Mouse (Mus musculus) heart, postnatal 4 days (tissue): ENCODE measurements at regions not wholly inside any gene's neighbourhood (a gene's known extent, or its start where the extent isn't known, plus 50 kb on each side); places are given as distances from the start of the nearest gene placed in this dataset.

Experiments
- DNase-seq: peaks from one replicate; pipeline ENCODE4 v3.0.0; 2021

- no peak for DNase-seq
Observed at GRCm38 (mm10) chr12:13164791-13165190, 84.2 kb downstream of the Ddx1 start.

DNA sequence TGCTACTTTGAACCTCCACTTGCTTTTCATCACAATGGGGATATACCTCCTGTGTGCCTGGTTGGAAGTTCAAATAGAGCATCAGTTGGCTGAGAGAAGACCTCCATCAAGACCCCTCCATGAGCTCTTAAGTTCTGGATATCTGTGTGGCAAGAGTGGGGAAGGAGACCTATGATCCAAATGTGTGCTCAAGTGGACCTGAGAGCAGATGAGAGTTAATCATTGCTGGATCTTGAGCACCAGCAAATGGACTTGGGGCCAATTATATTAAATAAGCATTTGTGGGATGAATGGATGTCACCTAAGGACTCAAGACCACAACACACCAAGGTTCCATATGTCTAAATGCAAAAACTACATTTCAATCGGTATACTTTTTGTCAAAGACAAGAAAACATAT is 88.0 kb downstream of the Ddx1 start:
- DNase-seq, result no peak

- DNase-seq, result no peak
Observed at GRCm38 (mm10) chr12:13159346-13160055, 89.5 kb downstream of the Ddx1 start.

GRCm38 (mm10) chr12:13157666-13158381 is 91.2 kb downstream of the Ddx1 start:
- no peak for DNase-seq

GRCm38 (mm10) chr12:13157089-13157488 is 91.9 kb downstream of the Ddx1 start:
- no peak for DNase-seq

- DNase-seq, result peak; percentile 34
Observed at GRCm38 (mm10) chr12:13150751-13151150, 98.3 kb downstream of the Ddx1 start.

GRCm38 (mm10) chr12:13147251-13147650 is 101.8 kb downstream of the Ddx1 start:
- no peak for DNase-seq

DNA sequence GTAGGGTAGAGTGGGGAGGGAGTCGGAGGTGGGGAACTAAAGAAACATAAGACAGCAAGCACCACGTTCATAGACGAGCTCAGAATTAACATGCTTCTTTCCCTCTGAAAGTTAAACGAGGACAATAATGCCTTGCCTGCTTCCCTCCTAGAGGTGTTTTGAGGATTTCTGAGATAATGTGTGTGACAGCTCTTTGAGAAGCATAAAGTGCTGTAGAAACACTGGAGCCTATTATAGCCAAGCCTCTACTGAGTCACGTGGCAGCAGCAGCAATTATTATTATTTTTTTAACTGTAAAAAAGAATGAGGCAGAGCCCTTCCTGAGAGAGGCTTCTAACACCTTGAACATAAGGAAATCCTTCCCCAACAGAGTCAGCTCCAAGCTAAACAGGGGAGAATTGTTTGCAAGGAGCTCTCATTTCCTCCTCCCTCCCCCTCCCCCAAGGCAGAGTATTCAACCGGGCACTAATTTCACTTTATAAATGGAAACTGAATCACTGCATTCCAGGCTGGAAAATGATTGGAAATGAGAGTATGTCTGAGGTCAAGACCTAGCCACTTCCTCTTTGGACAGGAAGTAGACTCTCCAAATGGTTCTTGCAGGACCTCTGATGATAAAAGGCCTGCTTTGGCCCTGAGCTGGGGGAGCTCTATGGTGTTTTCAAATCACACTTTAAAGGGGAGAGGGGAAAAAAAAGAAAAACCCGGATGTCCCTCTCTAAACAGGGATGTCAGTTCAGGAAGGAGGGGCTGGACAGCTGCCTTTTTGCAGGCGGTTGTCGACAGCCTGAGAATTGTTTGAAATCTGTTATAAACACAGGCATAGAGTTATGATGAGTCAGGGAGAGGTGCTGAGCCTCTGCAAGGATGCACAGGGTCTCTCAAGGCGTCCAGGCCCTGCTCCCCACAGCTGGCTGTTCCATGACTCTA is 103.6 kb downstream of the Ddx1 start:
- peak; percentile 61 for DNase-seq

- DNase-seq, result no peak
Observed at GRCm38 (mm10) chr12:13144739-13145138, 104.3 kb downstream of the Ddx1 start.

- DNase-seq, result no peak
Observed at GRCm38 (mm10) chr12:13140636-13141035, 108.4 kb downstream of the Ddx1 start.

DNA sequence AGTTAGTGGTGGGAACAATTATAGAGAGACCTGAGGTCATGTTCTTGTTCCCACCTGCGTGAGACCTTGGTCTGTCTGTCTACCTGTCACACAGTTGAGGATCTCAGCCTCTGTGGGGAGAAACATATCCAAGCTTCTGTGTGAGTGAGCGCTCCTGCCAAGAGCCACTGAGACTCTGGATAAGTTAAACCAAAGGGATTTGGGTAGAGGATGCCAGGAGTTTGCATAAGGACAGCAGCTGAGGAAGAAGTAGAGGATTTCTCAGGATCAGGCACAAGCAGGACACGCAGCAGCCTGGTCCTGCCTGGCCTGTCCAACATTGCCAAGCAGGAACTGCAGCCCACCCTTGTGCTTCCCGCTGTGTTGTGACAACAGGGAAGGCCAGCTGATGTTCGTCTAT is 109.8 kb downstream of the Ddx1 start:
- DNase-seq, result no peak

GRCm38 (mm10) chr12:13134168-13134567 is 114.8 kb downstream of the Ddx1 start:
- no peak for DNase-seq

DNA sequence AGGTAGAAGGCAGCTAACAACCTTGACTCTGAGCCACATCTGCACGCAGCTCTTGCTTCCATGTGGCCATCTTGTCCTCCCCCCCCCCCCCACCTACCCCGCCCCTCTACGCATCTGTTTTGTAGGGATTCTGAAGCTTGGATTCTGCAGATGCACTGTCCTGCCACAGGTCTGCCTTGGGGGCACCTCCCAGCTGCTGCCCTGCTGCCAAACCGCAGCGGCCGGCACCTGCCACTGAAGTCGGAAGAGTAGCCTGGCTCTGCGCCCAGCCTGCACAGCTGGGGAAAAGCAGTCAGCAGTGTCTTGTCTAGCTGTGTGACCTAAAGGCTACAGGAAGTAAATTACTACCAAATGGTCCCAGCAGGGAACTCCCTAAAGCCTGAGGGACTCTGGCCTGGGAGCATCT is 119.3 kb downstream of the Ddx1 start:
- peak; percentile 69 for DNase-seq

GRCm38 (mm10) chr12:13127407-13127806 is 121.6 kb downstream of the Ddx1 start:
- no peak for DNase-seq

DNA sequence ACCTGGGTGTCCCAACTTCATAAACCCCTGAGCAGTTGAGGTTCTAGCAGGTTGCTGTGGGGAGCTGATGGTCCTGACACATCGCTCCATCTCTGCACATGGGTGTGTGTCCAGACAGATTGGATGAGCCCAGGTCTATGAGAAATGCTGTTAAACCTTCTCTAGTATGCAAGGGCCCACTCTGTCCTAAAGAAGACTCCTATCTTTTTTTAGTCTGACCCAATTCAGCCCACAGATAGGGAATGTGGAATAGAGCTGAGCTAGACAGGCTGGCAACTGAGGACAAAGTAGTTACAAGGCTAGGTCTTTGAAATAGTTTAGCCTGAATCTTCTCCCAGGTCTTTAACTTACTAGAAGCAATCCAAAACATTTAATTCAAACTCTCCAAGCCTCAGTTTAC is 124.0 kb downstream of the Ddx1 start:
- DNase-seq, result no peak

DNA sequence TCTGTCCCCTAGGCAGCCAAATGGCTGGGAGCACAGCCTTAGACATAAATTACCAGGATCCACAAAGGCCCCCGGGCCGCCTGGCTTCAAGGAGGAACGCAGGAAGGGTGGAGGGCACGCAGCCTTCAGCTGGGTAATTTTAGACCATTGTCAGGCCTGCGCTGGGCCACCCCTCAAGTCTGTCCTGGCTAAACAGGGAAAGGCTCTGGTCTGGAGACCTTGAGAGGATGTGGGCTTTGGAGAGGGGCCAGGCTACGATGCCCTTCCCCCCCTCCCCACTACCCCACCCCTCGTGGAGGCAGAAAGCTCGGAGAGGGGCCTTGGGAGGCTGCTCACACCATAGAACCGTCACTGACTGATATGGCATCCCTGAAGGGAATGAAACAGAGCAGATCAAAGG is 126.7 kb downstream of the Ddx1 start:
- peak; percentile 25 for DNase-seq

DNA sequence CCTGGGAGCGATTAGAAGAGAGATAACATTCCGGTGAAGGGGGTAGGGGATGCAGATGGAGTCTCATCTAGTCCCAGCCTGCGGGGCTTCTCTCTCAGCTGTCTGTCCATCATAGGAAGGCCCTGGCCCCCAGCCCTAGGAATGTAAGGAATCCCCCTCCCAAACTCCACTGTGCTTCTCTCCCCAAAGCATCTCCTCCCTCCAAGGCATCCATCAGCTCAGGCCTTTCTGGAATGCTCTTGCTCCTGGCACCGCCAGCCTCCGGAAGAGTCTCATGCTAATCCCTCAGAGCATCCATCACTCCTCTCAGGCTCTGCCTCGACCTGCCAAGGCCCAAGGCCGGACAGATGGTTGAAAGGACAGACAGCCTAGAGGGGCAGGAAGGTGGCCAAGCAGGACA is 128.4 kb downstream of the Ddx1 start:
- DNase-seq, result no peak

DNA sequence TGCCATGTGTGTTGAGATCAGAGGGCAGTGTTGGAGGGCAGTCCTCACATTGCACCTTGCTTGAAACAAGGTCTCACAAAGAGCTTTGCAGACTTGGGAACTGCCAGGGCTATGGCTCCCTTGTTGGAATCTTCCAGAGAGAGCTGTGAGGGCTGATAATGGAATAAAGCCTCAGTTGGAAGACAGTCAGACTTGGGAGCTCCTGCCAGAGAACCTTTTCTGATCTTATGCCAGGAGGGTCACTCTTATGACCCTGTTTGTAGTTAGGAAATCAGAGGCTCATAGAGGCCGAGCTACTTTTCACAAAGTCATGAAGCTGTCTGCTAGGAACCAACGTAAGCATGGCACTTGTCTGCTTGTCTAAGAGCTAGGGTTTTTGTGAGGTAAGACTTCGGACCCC is 129.4 kb downstream of the Ddx1 start:
- DNase-seq, result no peak

GRCm38 (mm10) chr12:13118026-13118425 is 131.0 kb downstream of the Ddx1 start:
- DNase-seq, result peak; percentile 39

GRCm38 (mm10) chr12:13114341-13114740 is 134.7 kb downstream of the Ddx1 start:
- DNase-seq, result no peak

- no peak for DNase-seq
Observed at GRCm38 (mm10) chr12:13106931-13107330, 142.1 kb downstream of the Ddx1 start.

GRCm38 (mm10) chr12:13100505-13101354 is 148.3 kb downstream of the Ddx1 start:
- DNase-seq, result no peak
